10 mouse cellular contexts compared by ENCODE assay signal in genomic region chr1:155093971-155094707, GRCm38 (mm10). TPM values are rescaled to one million over a fixed set of nuclear protein-coding genes. Genes with fewer than 3 reads are reported as not detected.
DNase-seq lines count a peak whose midpoint lies in the region; ATAC-seq and TF ChIP-seq lines count a peak whose summit lies in the region.
"Had no signal": no experiment of that assay in that cellular context is flagged by ENCODE, and none has a peak within 500 bp of the region (broad histone marks: within the 10 kb centered on the region; RNA-seq: fewer than 3 reads in every experiment).

No protein-coding gene starts in this region.

- no peak overlapping the region for H3K4me3 ChIP-seq in forebrain, embryonic 13.5 days
- H3K4me3 ChIP-seq in forebrain, embryonic 11.5 days (ENCODE audit: low read depth, low read length), result no peak overlapping the region
- H3K4me3 ChIP-seq in kidney, embryonic 14.5 days (ENCODE audit: low read length), result no peak overlapping the region
- H3K4me3 ChIP-seq in embryonic facial prominence, embryonic 13.5 days, result no peak overlapping the region
- no peak overlapping the region for H3K4me3 ChIP-seq in thymus, adult 2 months (ENCODE audit: control insufficient read depth, insufficient read depth, low read length)
- H3K4me3 ChIP-seq: erythroblast, embryonic 14.5 days had no signal

- WGBS in forebrain, embryonic 13.5 days, result 28% methylated on average over 9 of the region's 9 CpGs
- 43% methylated on average over 9 of the region's 9 CpGs for WGBS in forebrain, embryonic 11.5 days
- WGBS in kidney, embryonic 14.5 days, result 59% methylated on average over 9 of the region's 9 CpGs
- WGBS in embryonic facial prominence, embryonic 13.5 days, result 60% methylated on average over 9 of the region's 9 CpGs
- 96% methylated on average over 9 of the region's 9 CpGs for WGBS in thymus, adult 2 months

- H3K36me3 ChIP-seq in forebrain, embryonic 13.5 days (ENCODE audit: poor library complexity, severe bottlenecking), result peaks cover 6% of the 10 kb centered on the region; the same call in 1 of the 2 replicates
- no peaks in the 10 kb centered on the region; the same call in 1 of the 2 replicates for H3K36me3 ChIP-seq in forebrain, embryonic 11.5 days (ENCODE audit: control insufficient read depth, insufficient read depth, low read length)
- no peaks in the 10 kb centered on the region for H3K36me3 ChIP-seq in kidney, embryonic 14.5 days (ENCODE audit: control insufficient read depth, insufficient read depth, low read length)
- H3K36me3 ChIP-seq in embryonic facial prominence, embryonic 13.5 days, result 0 out of 2 replicates have a peak, but pooled peaks cover 6% of the 10 kb centered on the region
- no peaks in the 10 kb centered on the region for H3K36me3 ChIP-seq in thymus, adult 2 months (ENCODE audit: control insufficient read depth, insufficient read depth, low read length)

- H3K9me3 ChIP-seq in forebrain, embryonic 13.5 days (replicated peaks), result no peaks in the 10 kb centered on the region
- H3K9me3 ChIP-seq in forebrain, embryonic 11.5 days (ENCODE audit: control insufficient read depth, low read length), result no peaks in the 10 kb centered on the region
- no peaks in the 10 kb centered on the region for H3K9me3 ChIP-seq in kidney, embryonic 14.5 days (ENCODE audit: control insufficient read depth, low read length)
- H3K9me3 ChIP-seq in embryonic facial prominence, embryonic 13.5 days, result no peaks in the 10 kb centered on the region

- peak overlapping the region; percentile 4; the same call in 1 of the 2 replicates for H3K4me2 ChIP-seq in forebrain, embryonic 13.5 days
- no peak overlapping the region for H3K4me2 ChIP-seq in forebrain, embryonic 11.5 days (ENCODE audit: low read depth, low read length, severe bottlenecking)
- H3K4me2 ChIP-seq in kidney, embryonic 14.5 days (replicated peaks; ENCODE audit: low read depth, low read length), result no peak overlapping the region
- H3K4me2 ChIP-seq in embryonic facial prominence, embryonic 13.5 days, result no peak overlapping the region

- peak overlapping the region; percentile 78 for H3K27ac ChIP-seq in forebrain, embryonic 13.5 days
- H3K27ac ChIP-seq in forebrain, embryonic 11.5 days (ENCODE audit: low read depth, low read length), result no peak overlapping the region
- peak overlapping the region; percentile 49 for H3K27ac ChIP-seq in kidney, embryonic 14.5 days (ENCODE audit: low read depth, low read length)
- H3K27ac ChIP-seq in embryonic facial prominence, embryonic 13.5 days, result peak overlapping the region; percentile 85
- H3K27ac ChIP-seq in thymus, adult 2 months (ENCODE audit: control insufficient read depth, insufficient read depth, low read length), result no peak overlapping the region

- H3K9ac ChIP-seq in forebrain, embryonic 13.5 days, result no peak overlapping the region
- no peak overlapping the region for H3K9ac ChIP-seq in forebrain, embryonic 11.5 days (ENCODE audit: low read length)
- no peak overlapping the region; the same call in 1 of the 2 replicates for H3K9ac ChIP-seq in kidney, embryonic 14.5 days (ENCODE audit: low read depth, low read length)
- H3K9ac ChIP-seq in embryonic facial prominence, embryonic 13.5 days, result no peak overlapping the region

- H3K4me1 ChIP-seq in forebrain, embryonic 13.5 days, result peaks cover 67% of the 10 kb centered on the region
- H3K4me1 ChIP-seq in forebrain, embryonic 11.5 days (replicated peaks; ENCODE audit: control insufficient read depth, insufficient read depth, low read length), result peaks cover 15% of the 10 kb centered on the region; the same call in 1 of the 2 replicates
- H3K4me1 ChIP-seq in kidney, embryonic 14.5 days (ENCODE audit: control insufficient read depth, insufficient read depth, low read length), result peaks cover 42% of the 10 kb centered on the region
- H3K4me1 ChIP-seq in embryonic facial prominence, embryonic 13.5 days, result peaks cover 60% of the 10 kb centered on the region
- peaks cover 36% of the 10 kb centered on the region for H3K4me1 ChIP-seq in thymus, adult 2 months (replicated peaks; ENCODE audit: control insufficient read depth, insufficient read depth, low read length)

- H3K27me3 ChIP-seq in forebrain, embryonic 13.5 days, result no peaks in the 10 kb centered on the region
- H3K27me3 ChIP-seq in forebrain, embryonic 11.5 days (ENCODE audit: control insufficient read depth, insufficient read depth, low read length), result no peaks in the 10 kb centered on the region
- no peaks in the 10 kb centered on the region; the same call in 1 of the 2 replicates for H3K27me3 ChIP-seq in kidney, embryonic 14.5 days (ENCODE audit: control insufficient read depth, insufficient read depth, low read length)
- no peaks in the 10 kb centered on the region for H3K27me3 ChIP-seq in embryonic facial prominence, embryonic 13.5 days
- H3K27me3 ChIP-seq in thymus, adult 2 months (ENCODE audit: control insufficient read depth, insufficient read depth, low read length), result no peaks in the 10 kb centered on the region

- no peak for TF ChIP-seq POLR2A in thymus, adult 2 months (IDR thresholded peaks at IDR 0.05; ENCODE audit: control insufficient read depth, extremely low read depth, insufficient read depth, low read length, poor library complexity)

- no peak for TF ChIP-seq CTCF in thymus, adult 2 months (IDR thresholded peaks at IDR 0.05; ENCODE audit: borderline replicate concordance, control insufficient read depth, extremely low read depth, insufficient read depth, low read length, poor library complexity)

- DNase-seq in forebrain, embryonic 11.5 days (ENCODE audit: low spot score), result no peak
- no peak for DNase-seq in kidney, adult 8-10 months
- DNase-seq in kidney, postnatal 25 days, result peak; percentile 46 to 62
- no peak for DNase-seq in thymus, adult 2 months
- no peak for DNase-seq in right cerebral cortex, postnatal 36 days (ENCODE audit: low spot score in 2 of 2)
- DNase-seq: cerebellum, adult 2 months had no signal

- no peak for ATAC-seq in forebrain, embryonic 13.5 days
- no peak for ATAC-seq in forebrain, embryonic 11.5 days (replicated peaks; ENCODE audit: low FRiP score)
- no peak for ATAC-seq in kidney, embryonic 14.5 days (ENCODE audit: low FRiP score, low TSS enrichment)
- ATAC-seq in embryonic facial prominence, embryonic 13.5 days (ENCODE audit: insufficient number of reproducible peaks, insufficient read depth, low FRiP score, low TSS enrichment, low read depth), result no peak

RNA-seq across cellular contexts. Expression of gene Ier5, which starts 5.3 kb away (rescaled TPM):
- polyA plus RNA-seq in forebrain, embryonic 13.5 days (2015; fragmentation: Nextera tagmentation; extraction: Ambion mirVana), result 8.6 and 12.2 TPM in 2 replicates
- 19.4 and 28.0 TPM in 2 replicates for polyA plus RNA-seq in forebrain, embryonic 11.5 days (2014; fragmentation: Nextera tagmentation; extraction: Ambion mirVana)
- polyA plus RNA-seq in kidney, embryonic 14.5 days (2014; fragmentation: Nextera tagmentation; extraction: Ambion mirVana), result 13.1 and 14.8 TPM in 2 replicates
- polyA plus RNA-seq in embryonic facial prominence, embryonic 13.5 days (2015; fragmentation: Nextera tagmentation; extraction: Ambion mirVana), result 7.5 and 9.2 TPM in 2 replicates
- 37.2 and 44.0 TPM in 2 replicates for polyA plus RNA-seq in thymus, adult 2 months (2012; rRNA removed)

RNA-seq across cellular contexts. Expression of gene Mr1, which starts 52.5 kb away (rescaled TPM):
- polyA plus RNA-seq in forebrain, embryonic 13.5 days (2015; fragmentation: Nextera tagmentation; extraction: Ambion mirVana), result 0.50 and 0.52 TPM in 2 replicates
- polyA plus RNA-seq in forebrain, embryonic 11.5 days (2014; fragmentation: Nextera tagmentation; extraction: Ambion mirVana), result 0.55 and 0.96 TPM in 2 replicates
- 4.6 and 4.8 TPM in 2 replicates for polyA plus RNA-seq in kidney, embryonic 14.5 days (2014; fragmentation: Nextera tagmentation; extraction: Ambion mirVana)
- polyA plus RNA-seq in embryonic facial prominence, embryonic 13.5 days (2015; fragmentation: Nextera tagmentation; extraction: Ambion mirVana), result 9.1 and 11.8 TPM in 2 replicates
- polyA plus RNA-seq in thymus, adult 2 months (2012; rRNA removed), result 33.5 and 37.9 TPM in 2 replicates
- polyA plus RNA-seq: erythroblast, embryonic 14.5 days had no signal

Comparison
In these comparisons a context has a peak if more than half of its experiments do, and no peak if none do; other contexts are left out.
1. H3K27ac ChIP-seq: peak in forebrain, embryonic 13.5 days (single experiment), kidney, embryonic 14.5 days (single experiment) and embryonic facial prominence, embryonic 13.5 days (single experiment); none in forebrain, embryonic 11.5 days (single experiment) and thymus, adult 2 months (single experiment).
2. DNase-seq: peak in kidney, postnatal 25 days (2 of 2); none in forebrain, embryonic 11.5 days (single experiment), kidney, adult 8-10 months (0 of 2), thymus, adult 2 months (single experiment) and right cerebral cortex, postnatal 36 days (0 of 2).